Mouse (Mus musculus) lung, embryonic 16.5 days (tissue): Measurements from ENCODE around the gene Ctrc. TPM values are rescaled to one million over a fixed set of nuclear protein-coding genes. Genes with fewer than 3 reads are reported as not detected.
"Not testable (repeated sequence)": the region's sequence is repeated elsewhere in the genome, so short reads cannot be mapped to it uniquely, and the experiment has no call there.

Source experiments
- ATAC-seq: fragments of 200-750 bp; cut with Nextera tagmentation; 2 replicates; pipeline ENCODE4 v1.8.0; 2017; ENCODE audit warnings: low read depth, mild to moderate bottlenecking, moderate library complexity
- H3K27ac ChIP-seq: fragments of 300-500 bp; sonication (generic); 2 replicates; pipeline ENCODE4 v1.5.1; 2014; ENCODE audit warnings: mild to moderate bottlenecking, control low read depth, low read length
- H3K27me3 ChIP-seq: fragments of 300-500 bp; sonication (generic); 2 replicates; pipeline ENCODE4 v1.6.1; 2014; ENCODE audit warnings: low read depth, low read length, mixed read lengths; ENCODE audit not compliant: control insufficient read depth, insufficient read depth
- H3K36me3 ChIP-seq: fragments of 300-500 bp; sonication (generic); 2 replicates; pipeline ENCODE4 v1.6.1; 2014; ENCODE audit warnings: low read length; ENCODE audit not compliant: control insufficient read depth, insufficient read depth
- H3K4me1 ChIP-seq: fragments of 300-500 bp; sonication (generic); replicated peaks from 2 replicates; pipeline ENCODE4 v1.6.1; 2014; ENCODE audit warnings: low read length, mixed read lengths; ENCODE audit not compliant: control insufficient read depth, insufficient read depth
- H3K4me2 ChIP-seq: fragments of 300-500 bp; sonication (generic); 2 replicates; pipeline ENCODE4 v1.6.1; 2014; ENCODE audit warnings: low read depth, low read length, control low read depth
- H3K4me3 ChIP-seq: fragments of 300-500 bp; sonication (generic); 2 replicates; pipeline ENCODE4 v1.5.1; 2014; ENCODE audit warnings: mild to moderate bottlenecking, low read length, control low read depth
- H3K9ac ChIP-seq: fragments of 300-500 bp; sonication (generic); 2 replicates; pipeline ENCODE4 v1.6.1; 2014; ENCODE audit warnings: low read length, control low read depth
- H3K9me3 ChIP-seq: fragments of 300-500 bp; sonication (generic); 2 replicates; pipeline ENCODE4 v1.6.1; 2016; ENCODE audit warnings: low read length; ENCODE audit not compliant: control insufficient read depth
- WGBS: fragments of 180-500 bp; shearing (Covaris S2); extraction: QIAGEN DNeasy Blood & Tissue Kit; methylation state at CpG from one replicate; pipeline ENCODE4 v1.1.7; 2014; 5-methylcytosine and 5-hydroxymethylcytosine counted together
- polyA plus RNA-seq: library from polyadenylated mRNA; unstranded; fragments of >200 nt; fragmentation: Nextera tagmentation; extraction: Ambion mirVana; gene quantifications from 2 replicates; pipeline ENCODE4 v1.2.1, GENCODE M21; 2015

Ctrc gene
- polyA plus RNA-seq, 1 experiment from 2014 or later = not detected

GRCm38 (mm10) chr4:141789564-141790218, 56.5 kb downstream of the Ctrc start:
- Histone ChIP-seq H3K27me3 (no peaks in the 10 kb centered on the region), H3K4me2 (peak overlapping the region; percentile 88), H3K4me3 (peak overlapping the region; percentile 90), H3K9ac (peak overlapping the region; percentile 97), H3K36me3 (no peaks in the 10 kb centered on the region), H3K27ac (peak overlapping the region; percentile 70), H3K4me1 (peaks cover 18% of the 10 kb centered on the region), H3K9me3 (no peaks in the 10 kb centered on the region)
- no peak for ATAC-seq
- 34% methylated on average over 3 of the region's 3 CpGs for WGBS

- H3K36me3 ChIP-seq = peaks cover 18% of the 10 kb centered on the region
- no peak overlapping the region for H3K9ac ChIP-seq
- H3K4me2 ChIP-seq = no peak overlapping the region
- 66% methylated on average over 7 of the region's 7 CpGs for WGBS
- H3K9me3 ChIP-seq = no peaks in the 10 kb centered on the region
- no peaks in the 10 kb centered on the region for H3K27me3 ChIP-seq
- no peak overlapping the region for H3K4me3 ChIP-seq
- peak overlapping the region; percentile 53 for H3K27ac ChIP-seq
- peaks cover 11% of the 10 kb centered on the region for H3K4me1 ChIP-seq
- ATAC-seq = no peak
Observed at GRCm38 (mm10) chr4:141787462-141787861, 58.7 kb downstream of the Ctrc start.

- no peak overlapping the region for H3K4me2 ChIP-seq
- H3K9ac ChIP-seq = no peak overlapping the region
- H3K27me3 ChIP-seq = no peaks in the 10 kb centered on the region
- WGBS = 45% methylated on average over 6 of the region's 6 CpGs
- no peaks in the 10 kb centered on the region for H3K9me3 ChIP-seq
- no peak overlapping the region for H3K4me3 ChIP-seq
- H3K27ac ChIP-seq = peak overlapping the region; percentile 53
- H3K36me3 ChIP-seq = peaks cover 20% of the 10 kb centered on the region
- H3K4me1 ChIP-seq = peaks cover 11% of the 10 kb centered on the region
- ATAC-seq = no peak
Observed at GRCm38 (mm10) chr4:141787046-141787445, 59.1 kb downstream of the Ctrc start.

GRCm38 (mm10) chr4:141786141-141786540, 60.0 kb downstream of the Ctrc start:
- Histone ChIP-seq H3K4me3 (no peak overlapping the region), H3K27me3 (no peaks in the 10 kb centered on the region), H3K27ac (peak overlapping the region; percentile 7), H3K36me3 (peaks cover 23% of the 10 kb centered on the region), H3K9ac (no peak overlapping the region; the same call in 1 of the 2 replicates), H3K4me2 (no peak overlapping the region), H3K9me3 (no peaks in the 10 kb centered on the region), H3K4me1 (peaks cover 11% of the 10 kb centered on the region)
- no peak for ATAC-seq
- WGBS = 64% methylated on average over 13 of the region's 13 CpGs

GRCm38 (mm10) chr4:141784835-141785234, 61.3 kb downstream of the Ctrc start:
- Histone ChIP-seq H3K4me1 (peaks cover 8% of the 10 kb centered on the region), H3K27me3 (no peaks in the 10 kb centered on the region), H3K36me3 (peaks cover 32% of the 10 kb centered on the region), H3K27ac (no peak overlapping the region), H3K9me3 (no peaks in the 10 kb centered on the region), H3K4me3 (no peak overlapping the region), H3K4me2 (no peak overlapping the region), H3K9ac (no peak overlapping the region)
- WGBS = 73% methylated on average over 5 of the region's 5 CpGs
- no peak for ATAC-seq

GRCm38 (mm10) chr4:141781201-141781985, 64.8 kb downstream of the Ctrc start:
- no peaks in the 10 kb centered on the region; the same call in 1 of the 2 replicates for H3K4me1 ChIP-seq
- H3K4me2 ChIP-seq = no peak overlapping the region
- no peak overlapping the region for H3K4me3 ChIP-seq
- H3K9me3 ChIP-seq = no peaks in the 10 kb centered on the region
- 93% methylated on average over 8 of the region's 8 CpGs for WGBS
- ATAC-seq = no peak
- H3K9ac ChIP-seq = no peak overlapping the region
- no peak overlapping the region for H3K27ac ChIP-seq
- peaks cover 35% of the 10 kb centered on the region for H3K36me3 ChIP-seq
- H3K27me3 ChIP-seq = no peaks in the 10 kb centered on the region

- H3K4me3 ChIP-seq = no peak overlapping the region
- H3K27ac ChIP-seq = no peak overlapping the region
- no peak overlapping the region for H3K9ac ChIP-seq
- H3K4me2 ChIP-seq = no peak overlapping the region
- WGBS = 81% methylated on average over 8 of the region's 8 CpGs
- no peaks in the 10 kb centered on the region for H3K27me3 ChIP-seq
- H3K36me3 ChIP-seq = peaks cover 41% of the 10 kb centered on the region
- H3K9me3 ChIP-seq = no peaks in the 10 kb centered on the region
- no peaks in the 10 kb centered on the region for H3K4me1 ChIP-seq
- no peak for ATAC-seq
Observed at GRCm38 (mm10) chr4:141779828-141780227, 66.3 kb downstream of the Ctrc start.

GRCm38 (mm10) chr4:141773019-141773418, 73.1 kb downstream of the Ctrc start:
- H3K27me3 ChIP-seq, H3K4me2 ChIP-seq, H3K27ac ChIP-seq, H3K9me3 ChIP-seq, H3K4me3 ChIP-seq, ATAC-seq, H3K4me1 ChIP-seq, H3K9ac ChIP-seq: not testable (repeated sequence)
- WGBS = 82% methylated on average over 4 of the region's 4 CpGs
- H3K36me3 ChIP-seq = peaks cover 23% of the 10 kb centered on the region

GRCm38 (mm10) chr4:141771823-141772222, 74.3 kb downstream of the Ctrc start:
- H3K4me3 ChIP-seq = no peak overlapping the region
- H3K27ac ChIP-seq = no peak overlapping the region
- no peak overlapping the region for H3K9ac ChIP-seq
- WGBS = 83% methylated on average over 8 of the region's 8 CpGs
- no peaks in the 10 kb centered on the region for H3K27me3 ChIP-seq
- peaks cover 18% of the 10 kb centered on the region for H3K4me1 ChIP-seq
- H3K36me3 ChIP-seq = peaks cover 21% of the 10 kb centered on the region; the same call in 1 of the 2 replicates
- H3K9me3 ChIP-seq = no peaks in the 10 kb centered on the region
- H3K4me2 ChIP-seq = no peak overlapping the region
- ATAC-seq = no peak
